Mouse (Mus musculus) left cerebral cortex, adult 2 months (tissue): Measurements from ENCODE around the gene Mical2. TPM values are rescaled to one million over a fixed set of nuclear protein-coding genes. Genes with fewer than 3 reads are reported as not detected.

Source experiments
- DNase-seq, 2 experiments: peaks; one replicate each; pipeline ENCODE4 v3.0.0; 2021 to 2022; ENCODE audit warnings: low spot score in 2 of 2, mixed read lengths in 1 of 2; ENCODE audit errors: extremely low spot score in 1 of 2
- H3K27ac ChIP-seq: fragments of 200-600 bp; 2 replicates; pipeline ENCODE4 v1.8.1; 2022
- H3K4me3 ChIP-seq: fragments of 200-600 bp; 2 replicates; pipeline ENCODE4 v1.8.1; 2022
- CTCF ChIP-seq: fragments of 200-600 bp; IDR thresholded peaks from 2 replicates; pipeline ENCODE4 v1.8.1; 2022; ENCODE audit warnings: antibody characterized with exemption, mild to moderate bottlenecking, moderate library complexity
- intact Hi-C: fragments of 180-260 bp; cut with DNase I; formaldehyde crosslinking; loops from one replicate; pipeline ENCODE4 v1.15.1; 2025
- total RNA-seq, 2 experiments: library from RNA; stranded (reverse); gene quantifications; 2 replicates each; pipeline ENCODE4 v1.2.3; 2021

Gene Mical2
- total RNA-seq, 2 experiments from 2014 or later: 652 to 703 TPM

DNA sequence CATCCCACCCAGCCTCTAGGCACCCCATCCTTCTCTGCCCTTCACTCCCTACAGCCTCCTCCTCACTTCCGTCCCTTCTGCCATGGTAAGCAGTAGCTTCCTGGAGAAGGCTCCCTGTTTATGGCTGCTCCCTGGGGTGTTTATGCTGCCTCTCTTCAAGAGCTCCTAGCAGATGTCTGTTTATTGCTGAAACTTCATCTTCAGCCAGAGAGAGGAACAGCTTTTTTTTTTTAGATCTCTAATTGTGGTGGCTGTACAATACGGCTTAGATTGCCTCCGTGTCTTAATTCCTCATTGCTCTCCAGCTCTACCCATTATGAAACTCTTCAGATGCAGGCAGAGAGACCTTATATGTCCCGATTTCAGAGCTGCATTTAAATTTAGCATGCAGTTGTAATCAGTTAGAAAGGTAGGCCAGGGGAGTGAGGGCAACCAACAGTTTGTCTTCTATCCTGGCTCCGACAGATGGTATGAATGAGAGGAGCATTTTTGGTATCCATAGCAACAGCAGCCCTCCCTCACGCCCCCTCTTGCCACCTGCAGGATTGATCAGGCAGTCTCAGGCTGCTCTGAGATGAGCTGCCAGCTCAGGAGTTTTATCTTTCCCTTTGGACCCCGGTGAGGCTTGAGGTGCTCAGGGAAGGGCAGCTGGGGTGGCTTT, 7.8 kb downstream of the Mical2 start:
- H3K4me3 ChIP-seq: no peak overlapping the region
- no peak; the same call in 1 of the 2 replicates for TF ChIP-seq CTCF
- DNase-seq: peak; percentile 62 to 69
- intact Hi-C loops: loop anchor here (1.0 kb wide), 1 partner anchor 8 kb away; no protein-coding TSS in a partner anchor
- H3K27ac ChIP-seq: peak overlapping the region; percentile 85

DNA sequence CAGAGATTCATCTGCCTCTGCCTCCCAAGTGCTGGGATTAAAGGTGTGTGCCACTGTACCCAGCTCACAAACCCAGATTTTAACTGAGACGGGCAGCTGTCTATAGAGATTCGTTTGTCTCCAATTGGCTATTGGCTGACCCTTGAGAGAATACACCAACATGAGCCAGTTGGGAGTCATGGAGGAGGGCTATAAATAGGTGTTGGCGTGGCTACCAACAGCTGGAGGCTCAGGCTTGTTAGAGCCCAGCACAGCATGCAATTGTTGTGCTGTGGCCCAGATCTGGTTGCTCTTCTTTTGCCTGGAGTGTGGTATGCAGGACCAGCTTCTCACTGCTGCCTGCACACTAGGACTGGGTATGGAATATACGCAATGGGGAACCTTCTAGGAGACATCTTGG, 8.8 kb downstream of the Mical2 start:
- TF ChIP-seq CTCF: no peak
- H3K27ac ChIP-seq: peak overlapping the region; percentile 85
- intact Hi-C loops: no loop called here
- DNase-seq: no peak
- H3K4me3 ChIP-seq: no peak overlapping the region

DNA sequence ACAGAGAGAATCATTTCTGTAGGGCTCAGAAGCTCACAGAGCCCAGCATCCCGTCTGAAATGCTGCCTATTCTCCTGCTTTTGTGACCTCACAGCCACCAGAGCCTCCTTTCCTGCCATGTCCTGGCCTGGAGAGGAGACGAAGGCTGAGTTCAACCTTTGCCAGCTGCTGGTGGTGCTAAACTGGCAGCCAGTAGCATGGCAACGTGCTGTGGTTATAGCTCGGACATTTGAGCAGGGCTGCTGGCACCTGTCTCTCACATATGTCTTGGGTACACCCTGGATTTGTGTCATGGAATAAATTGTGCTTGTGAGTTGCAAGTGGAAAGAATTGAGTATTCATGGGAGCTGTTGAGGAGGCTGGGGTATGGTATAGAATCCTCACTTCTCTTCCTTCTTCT, 9.8 kb downstream of the Mical2 start:
- peak overlapping the region; percentile 85 for H3K27ac ChIP-seq

GRCm38 (mm10) chr7:112237211-112237610, 11.6 kb downstream of the Mical2 start:
- Histone ChIP-seq H3K27ac (peak overlapping the region; percentile 81), H3K4me3 (no peak overlapping the region)
- no peak; the same call in 1 of the 2 replicates for TF ChIP-seq CTCF
- no peak for DNase-seq
- intact Hi-C loops: no loop called here

More for the DNA sequence above, 9.8 kb downstream of the Mical2 start:
- intact Hi-C loops: no loop called here
- DNase-seq: no peak
- no peak for TF ChIP-seq CTCF
- no peak overlapping the region for H3K4me3 ChIP-seq

GRCm38 (mm10) chr7:112237868-112238267, 12.2 kb downstream of the Mical2 start:
- no peak overlapping the region for H3K4me3 ChIP-seq
- TF ChIP-seq CTCF: no peak
- DNase-seq: no peak
- intact Hi-C loops: loop anchor here (2.0 kb wide), 1 partner anchor 115 kb away; no protein-coding TSS in a partner anchor
- H3K27ac ChIP-seq: peak overlapping the region; percentile 81

DNA sequence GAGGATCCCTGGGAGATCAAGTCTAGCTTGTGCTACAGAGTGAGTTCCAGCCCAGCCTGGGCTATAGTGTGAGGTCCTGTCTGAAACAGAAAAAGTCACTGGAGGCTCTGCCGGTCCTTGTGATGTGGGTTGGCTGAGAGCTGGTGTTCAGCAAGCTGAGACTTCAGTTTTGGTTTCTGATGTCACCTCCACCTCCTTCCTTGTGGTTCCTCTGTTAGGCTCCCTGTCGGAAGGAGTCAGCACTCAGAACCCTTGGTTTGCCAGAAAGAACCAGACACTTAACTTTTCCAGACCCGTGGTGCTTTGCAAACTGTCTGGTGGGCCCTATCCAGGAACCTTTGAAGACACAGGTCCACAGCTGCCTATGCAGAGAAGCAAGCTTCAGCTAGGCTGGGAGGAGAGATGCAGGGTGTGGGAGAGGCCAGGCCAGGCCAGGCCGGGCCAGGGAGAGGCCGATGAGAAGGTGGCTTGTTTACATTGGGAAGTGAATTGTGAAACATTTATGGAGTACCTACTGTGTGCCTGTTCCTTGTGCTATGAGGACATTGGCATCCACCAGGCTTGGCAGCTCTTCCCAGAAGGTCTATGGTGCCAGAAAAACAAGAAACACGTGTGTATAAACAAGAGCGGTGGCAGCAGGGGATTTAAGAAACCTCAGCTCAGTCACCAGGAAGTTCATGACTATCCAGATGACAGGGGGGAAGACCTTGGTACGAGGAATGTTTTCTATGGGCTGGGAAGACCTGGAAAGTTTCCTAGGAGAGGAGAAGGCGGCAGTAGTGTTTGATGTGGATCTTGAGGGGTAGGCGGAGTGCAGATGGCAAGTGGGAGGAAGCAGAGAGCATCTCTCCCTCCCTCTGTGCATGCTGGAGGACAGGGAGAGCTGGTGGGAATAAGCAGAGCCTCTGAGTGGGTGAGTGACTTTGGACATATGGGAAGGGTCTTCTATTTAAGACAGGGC, 13.4 kb downstream of the Mical2 start:
- no peak overlapping the region for H3K4me3 ChIP-seq
- no peak for TF ChIP-seq CTCF
- H3K27ac ChIP-seq: peak overlapping the region; percentile 86
- peak; percentile 63 to 72 for DNase-seq
- intact Hi-C loops: loop anchor here (1.0 to 2.0 kb wide), 4 partner anchors 35 to 116 kb away; no protein-coding TSS in a partner anchor

DNA sequence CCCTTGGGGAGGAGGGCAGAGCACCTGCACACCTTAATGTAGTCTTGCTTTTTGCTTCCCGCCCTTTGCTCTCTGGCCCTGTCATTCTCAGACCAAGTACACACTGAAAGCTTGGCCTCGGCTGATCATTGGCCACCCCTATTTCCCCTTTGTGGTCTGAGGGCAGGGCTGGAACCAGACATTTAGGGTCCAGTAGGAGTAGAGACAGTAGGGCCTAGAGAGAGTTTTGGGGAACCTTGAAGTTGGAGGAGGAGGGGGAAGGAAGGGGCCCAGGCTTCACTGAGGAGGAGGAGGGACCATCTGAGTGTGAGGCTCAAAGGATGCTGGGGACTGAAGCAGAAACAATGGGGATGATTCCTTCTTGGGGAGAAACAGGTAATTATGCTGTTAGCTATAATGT, 15.1 kb downstream of the Mical2 start:
- no peak overlapping the region for H3K4me3 ChIP-seq
- DNase-seq: no peak
- intact Hi-C loops: loop anchor here (1.0 kb wide), 1 partner anchor 7 kb away; no protein-coding TSS in a partner anchor
- no peak for TF ChIP-seq CTCF
- H3K27ac ChIP-seq: peak overlapping the region; percentile 86

DNA sequence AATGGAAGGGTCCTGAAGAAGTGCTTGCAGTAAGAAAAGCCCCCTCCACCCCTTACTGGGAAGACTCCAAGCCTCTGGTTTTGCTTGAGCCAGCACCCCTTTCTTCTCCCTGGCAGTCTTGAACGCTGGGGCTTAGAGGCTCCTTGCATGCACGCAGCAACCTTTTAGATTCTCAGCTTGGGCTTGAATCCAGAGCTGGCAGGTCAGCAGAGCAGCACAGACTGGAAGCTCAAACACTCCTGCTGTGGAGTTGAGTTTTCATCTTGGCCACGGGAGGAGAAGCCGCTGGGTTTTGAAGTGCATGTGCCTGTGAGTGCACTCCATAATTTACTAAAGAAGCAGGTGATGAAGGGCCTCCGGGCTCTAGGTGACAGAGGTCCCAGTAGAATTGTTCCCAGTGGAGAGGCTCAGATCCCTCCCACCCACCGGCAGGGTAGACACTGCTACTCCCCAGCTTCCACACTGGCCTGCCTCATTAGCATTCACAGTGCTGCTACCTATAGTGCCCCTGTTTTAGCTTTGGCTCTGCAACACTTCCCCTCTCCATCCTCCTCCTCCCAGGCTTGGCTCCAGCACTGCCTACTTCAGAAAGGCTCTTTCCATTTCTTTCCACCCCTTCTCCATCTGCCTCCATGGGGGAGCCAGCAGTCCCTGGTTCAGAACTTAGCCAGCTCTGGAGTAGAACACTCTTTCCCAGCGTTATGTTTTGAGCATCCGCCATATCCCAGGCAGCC, 15.7 kb downstream of the Mical2 start:
- no peak for TF ChIP-seq CTCF
- Histone ChIP-seq H3K27ac (peak overlapping the region; percentile 86), H3K4me3 (no peak overlapping the region; the same call in 1 of the 2 replicates)
- peak in 1 of 2 experiments; percentile 76 for DNase-seq
- intact Hi-C loops: loop anchor here (1.0 kb wide), 1 partner anchor 8 kb away; no protein-coding TSS in a partner anchor

GRCm38 (mm10) chr7:112241945-112242329, 16.3 kb downstream of the Mical2 start:
- intact Hi-C loops: loop anchor here (1.0 kb wide), 1 partner anchor 9 kb away; no protein-coding TSS in a partner anchor
- TF ChIP-seq CTCF: no peak
- Histone ChIP-seq H3K4me3 (peak overlapping the region; percentile 9), H3K27ac (peak overlapping the region; percentile 86)
- no peak for DNase-seq

DNA sequence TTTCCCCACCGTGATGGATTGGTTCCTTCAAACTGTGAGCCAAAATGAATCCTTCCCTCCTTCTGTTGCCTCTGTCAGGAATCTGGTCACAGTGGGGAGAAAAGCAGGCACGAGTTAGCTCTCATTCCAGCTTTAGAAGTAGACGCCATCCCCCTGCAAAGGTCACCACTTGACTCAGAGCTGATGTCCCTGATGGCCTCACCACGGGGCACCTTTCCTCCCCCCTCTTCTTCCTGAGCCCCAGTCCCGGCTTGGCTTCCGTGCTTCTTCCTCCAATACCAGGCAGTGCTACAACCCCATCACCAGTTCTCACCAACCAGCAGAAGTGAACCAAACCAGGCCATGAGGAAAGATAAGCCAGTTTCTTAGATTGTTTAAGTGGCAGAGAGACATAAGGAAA, 16.9 kb downstream of the Mical2 start:
- no peak for TF ChIP-seq CTCF
- 0 out of 2 replicates have a peak overlapping the region, but pooled peaks have one; percentile 4 for H3K4me3 ChIP-seq
- peak overlapping the region; percentile 48 for H3K27ac ChIP-seq
- DNase-seq: no peak
- intact Hi-C loops: no loop called here

- no peak for DNase-seq
- Histone ChIP-seq H3K4me3 (no peak overlapping the region; the same call in 1 of the 2 replicates), H3K27ac (peak overlapping the region; percentile 67)
- no peak for TF ChIP-seq CTCF
- intact Hi-C loops: no loop called here
Measured at GRCm38 (mm10) chr7:112244071-112244470, 18.4 kb downstream of the Mical2 start.
